Mouse (Mus musculus) MEL (cell line): ENCODE results near the gene Adam10.
A peak's percentile ranks its signal among the peaks of the same experiment; 100 is the strongest.

Source experiments
- CTCF ChIP-seq, 3 experiments: IDR thresholded peaks in 2 of 3; conservative IDR thresholded peaks in 1 of 3; 2 replicates each; pipeline ENCODE4 v1.5.1; 2011 to 2012; ENCODE audit warnings: low read length in 3 of 3, low read depth in 2 of 3, mild to moderate bottlenecking in 2 of 3, improper control_type of control experiment in 1 of 3, inconsistent platforms in 1 of 3, mixed read lengths in 1 of 3, moderate library complexity in 1 of 3; ENCODE audit not compliant: control insufficient read depth in 1 of 3, insufficient read depth in 1 of 3, poor library complexity in 1 of 3, severe bottlenecking in 1 of 3
- GATA1 ChIP-seq: IDR thresholded peaks from 2 replicates; pipeline ENCODE4 v1.6.1; 2011; ENCODE audit warnings: low read depth, low read length, improper control_type of control experiment
- MAX ChIP-seq: IDR thresholded peaks from 2 replicates; pipeline ENCODE4 v1.6.1; 2011; ENCODE audit warnings: low read length, improper control_type of control experiment
- MAZ ChIP-seq: IDR thresholded peaks from 2 replicates; pipeline ENCODE4 v1.6.1; 2012; ENCODE audit warnings: low read depth, mild to moderate bottlenecking, inconsistent platforms, low read length, improper control_type of control experiment
- MEF2A ChIP-seq: IDR thresholded peaks from 2 replicates; pipeline ENCODE4 v1.6.1; 2014; ENCODE audit warnings: low read depth, mild to moderate bottlenecking, inconsistent platforms, low read length, improper control_type of control experiment; ENCODE audit not compliant: poor library complexity, insufficient replicate concordance, severe bottlenecking; ENCODE audit errors: extremely low read depth
- POLR2A ChIP-seq, 2 experiments: IDR thresholded peaks; 2 replicates each; pipeline ENCODE4 v1.6.1; 2011 to 2012; ENCODE audit warnings: low read length in 2 of 2, mild to moderate bottlenecking in 2 of 2, control low read depth in 1 of 2, improper control_type of control experiment in 1 of 2, low read depth in 1 of 2, moderate library complexity in 1 of 2; ENCODE audit not compliant: control insufficient read depth in 1 of 2, insufficient read depth in 1 of 2, poor library complexity in 1 of 2
- TAL1 ChIP-seq: IDR thresholded peaks from 2 replicates; pipeline ENCODE4 v1.6.1; 2012; ENCODE audit warnings: mild to moderate bottlenecking, inconsistent platforms, low read length, moderate library complexity, mixed read lengths
- USF1 ChIP-seq: IDR thresholded peaks from 2 replicates; pipeline ENCODE4 v1.6.1; 2014; ENCODE audit warnings: low read depth, mild to moderate bottlenecking, inconsistent platforms, low read length, improper control_type of control experiment, moderate library complexity

DNA sequence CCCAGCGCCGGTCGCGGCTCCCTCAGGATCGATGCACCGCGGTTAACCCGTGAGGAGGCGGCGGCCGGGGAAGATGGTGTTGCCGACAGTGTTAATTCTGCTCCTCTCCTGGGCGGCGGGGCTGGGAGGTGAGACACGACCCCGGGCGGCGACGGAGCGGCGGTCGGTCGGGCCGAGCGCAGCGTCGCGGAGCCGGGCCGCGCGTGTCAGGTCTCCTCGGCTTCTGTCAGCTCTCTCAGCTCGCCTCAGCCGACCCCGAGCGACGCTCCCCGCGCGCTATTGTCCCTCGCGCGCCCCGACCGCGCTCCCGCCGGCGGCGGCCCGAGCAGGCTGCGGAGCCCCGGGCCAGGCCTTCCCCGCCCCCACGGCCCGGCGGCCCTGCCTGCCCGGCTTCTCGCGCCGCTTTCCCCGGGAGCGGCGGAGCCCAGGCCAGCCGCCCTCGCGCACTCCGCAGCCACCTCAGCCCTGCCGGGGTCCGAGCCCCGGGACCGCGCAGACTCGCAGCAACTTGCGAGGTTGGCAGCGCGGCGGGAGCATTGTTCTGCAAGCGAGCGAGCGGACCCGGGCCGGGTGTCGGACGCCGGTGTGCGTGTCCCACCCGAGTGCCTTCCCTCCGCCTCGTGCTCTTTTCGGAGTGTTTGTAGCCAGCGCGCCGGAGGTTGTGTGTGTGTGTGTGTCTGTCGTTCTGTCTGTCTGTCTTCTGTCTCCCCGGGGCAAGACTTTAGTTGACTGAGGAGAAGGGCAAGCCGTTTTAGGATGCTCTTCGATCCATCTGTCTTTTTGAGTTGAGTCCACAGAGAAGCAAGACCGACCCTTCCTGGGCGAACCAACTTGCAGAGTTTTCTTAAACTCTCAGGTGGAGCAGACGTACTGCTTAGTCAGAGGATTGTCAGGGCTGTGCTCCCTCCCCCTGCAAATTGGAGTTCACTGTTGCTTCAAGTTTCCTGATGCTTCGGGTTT lies 615 bp downstream of the Adam10 start:
- no peak; the same call in 1 of the 2 replicates for TF ChIP-seq MAX
- no peak for TF ChIP-seq CTCF (IDR thresholded peaks at IDR 0.05 in 2 of 3, conservative IDR thresholded peaks at IDR 0.05 in 1 of 3; ENCODE audit: control insufficient read depth in 1 of 3, insufficient read depth in 1 of 3, low read depth in 2 of 3, low read length in 3 of 3, poor library complexity in 1 of 3, severe bottlenecking in 1 of 3)
- no peak for TF ChIP-seq MAZ
- no peak for TF ChIP-seq GATA1
- no peak for TF ChIP-seq MEF2A
- no peak for TF ChIP-seq TAL1
- TF ChIP-seq USF1, result 0 out of 2 replicates have a peak, but pooled peaks have one; percentile 29
- peak in 1 of 2 experiments; percentile 33; a peak in 1 of 4 replicates for TF ChIP-seq POLR2A (IDR thresholded peaks at IDR 0.05; ENCODE audit: control insufficient read depth in 1 of 2, insufficient read depth in 1 of 2, low read depth in 1 of 2, low read length in 2 of 2, poor library complexity in 1 of 2)
